Mouse (Mus musculus) adrenal gland, postnatal 4 days (tissue): ENCODE measurements at regions not wholly inside any gene's neighbourhood (a gene's known extent, or its start where the extent isn't known, plus 50 kb on each side); places are given as distances from the start of the nearest gene placed in this dataset.

Experiments
- DNase-seq, 2 experiments: peaks; one replicate each; pipeline ENCODE4 v3.0.0; 2021 to 2022; ENCODE audit warnings: low spot score in 2 of 2, mixed read lengths in 2 of 2

GRCm38 (mm10) chr10:71748557-71749493 is 401.3 kb downstream of the Ipmk start:
- DNase-seq: no peak

GRCm38 (mm10) chr10:71753255-71753654 is 405.7 kb downstream of the Ipmk start:
- DNase-seq: no peak

GRCm38 (mm10) chr10:71754799-71755198 is 407.2 kb downstream of the Ipmk start:
- DNase-seq: no peak

GRCm38 (mm10) chr10:71778903-71779302 is 431.3 kb downstream of the Ipmk start:
- DNase-seq: no peak

GRCm38 (mm10) chr10:71789241-71789640 is 441.7 kb downstream of the Ipmk start:
- DNase-seq: no peak

- no peak for DNase-seq
Measured at GRCm38 (mm10) chr10:71789936-71790335, 442.4 kb downstream of the Ipmk start.

GRCm38 (mm10) chr10:71798638-71799037 is 451.1 kb downstream of the Ipmk start:
- no peak for DNase-seq

GRCm38 (mm10) chr10:71802457-71802856 is 454.9 kb downstream of the Ipmk start:
- no peak for DNase-seq

GRCm38 (mm10) chr10:71832633-71833032 is 485.1 kb downstream of the Ipmk start:
- no peak for DNase-seq

GRCm38 (mm10) chr10:71835018-71835417 is 487.5 kb downstream of the Ipmk start:
- no peak for DNase-seq

GRCm38 (mm10) chr10:71857089-71857488 is 509.5 kb downstream of the Ipmk start:
- DNase-seq: no peak

- DNase-seq: peak; percentile 2 to 4
Measured at GRCm38 (mm10) chr10:71857518-71857973, 510.0 kb downstream of the Ipmk start.

- DNase-seq: no peak
Measured at GRCm38 (mm10) chr10:71893726-71894125, 546.2 kb downstream of the Ipmk start.

- no peak for DNase-seq
Measured at GRCm38 (mm10) chr10:71905029-71905428, 557.5 kb downstream of the Ipmk start.
